Mouse (Mus musculus) cerebellum, adult 11-12 months (tissue): ENCODE measurements at regions not wholly inside any gene's neighbourhood (a gene's known extent, or its start where the extent isn't known, plus 50 kb on each side); places are given as distances from the start of the nearest gene placed in this dataset.

Source experiments
- DNase-seq: peaks from one replicate; pipeline ENCODE4 v3.0.0; 2022

GRCm38 (mm10) chr15:97458748-97459221 lies 211.7 kb upstream of the Amigo2 start:
- DNase-seq, result no peak

DNA sequence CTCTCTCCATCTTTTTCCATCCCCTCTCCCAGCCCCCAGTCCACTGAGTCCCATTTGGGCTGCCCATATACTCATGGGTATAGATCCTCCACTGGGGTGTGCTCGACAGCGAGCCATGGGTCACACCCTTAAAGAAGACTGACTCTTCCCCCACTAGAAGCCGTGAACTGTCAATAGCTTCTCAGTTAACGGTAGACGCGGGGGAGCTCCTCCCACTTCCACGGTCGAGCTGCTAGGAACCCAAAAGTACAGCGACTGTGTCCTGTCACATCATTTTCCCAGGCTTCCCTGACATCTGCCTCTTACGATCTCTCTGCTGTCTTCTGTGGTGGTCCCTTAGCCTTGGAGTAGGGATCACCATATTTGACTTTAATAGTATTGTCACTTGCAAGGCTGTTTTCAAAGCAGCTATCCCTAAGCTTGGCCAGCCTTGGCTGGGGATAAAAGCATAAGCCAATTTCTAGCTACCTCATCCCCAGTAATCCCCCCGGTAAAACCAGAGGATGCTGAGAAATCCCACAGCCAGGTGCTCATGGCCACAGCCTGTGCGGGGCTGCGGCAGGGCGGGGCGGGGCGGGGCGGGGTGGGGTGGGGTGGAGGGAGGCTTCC lies 211.2 kb upstream of the Amigo2 start:
- no peak for DNase-seq

- no peak for DNase-seq
These were observed 210.4 kb upstream of the Amigo2 start for GRCm38 (mm10) chr15:97457468-97457867.

DNA sequence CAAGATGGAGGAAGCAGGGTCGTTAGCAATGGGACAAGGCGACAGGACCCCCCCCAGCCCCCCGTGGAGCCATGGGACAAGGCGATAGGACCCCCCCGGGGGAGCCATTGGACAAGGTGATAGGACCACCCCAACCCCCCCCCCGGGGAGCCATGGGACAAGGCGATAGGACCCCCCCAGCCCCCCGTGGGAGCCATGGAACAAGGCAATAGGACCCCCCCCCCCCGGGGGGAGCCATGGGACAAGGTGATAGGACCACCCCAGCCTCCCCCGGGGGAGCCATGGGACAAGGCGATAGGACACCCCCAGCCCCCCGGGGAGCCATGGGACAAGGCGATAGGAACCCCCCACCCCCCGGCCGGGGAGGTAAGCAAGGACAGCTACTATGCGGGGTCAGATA lies 209.9 kb upstream of the Amigo2 start:
- DNase-seq, result no peak

DNA sequence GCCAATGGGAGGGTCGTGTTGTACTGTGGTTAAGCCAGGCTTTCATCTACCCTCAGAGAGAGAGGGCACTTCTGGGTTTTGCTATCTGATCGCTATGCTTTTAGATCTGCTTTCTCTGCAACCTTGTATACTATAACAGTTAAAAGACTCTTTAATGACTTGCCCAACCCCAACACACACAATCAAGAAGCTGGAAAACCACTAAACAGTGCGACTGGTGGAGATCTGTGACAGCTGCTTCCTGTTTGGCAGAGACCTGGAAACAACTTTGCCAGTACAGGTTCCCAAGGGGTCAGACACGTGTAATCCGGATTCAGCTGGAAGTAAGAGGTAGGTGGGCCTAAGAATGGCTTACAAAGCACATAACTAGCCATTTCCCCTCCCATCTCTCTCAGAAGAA lies 208.6 kb upstream of the Amigo2 start:
- no peak for DNase-seq

- DNase-seq, result no peak
These were observed 202.6 kb upstream of the Amigo2 start for GRCm38 (mm10) chr15:97449724-97450123.

- DNase-seq, result no peak
These were observed 201.9 kb upstream of the Amigo2 start for GRCm38 (mm10) chr15:97449001-97449400.

DNA sequence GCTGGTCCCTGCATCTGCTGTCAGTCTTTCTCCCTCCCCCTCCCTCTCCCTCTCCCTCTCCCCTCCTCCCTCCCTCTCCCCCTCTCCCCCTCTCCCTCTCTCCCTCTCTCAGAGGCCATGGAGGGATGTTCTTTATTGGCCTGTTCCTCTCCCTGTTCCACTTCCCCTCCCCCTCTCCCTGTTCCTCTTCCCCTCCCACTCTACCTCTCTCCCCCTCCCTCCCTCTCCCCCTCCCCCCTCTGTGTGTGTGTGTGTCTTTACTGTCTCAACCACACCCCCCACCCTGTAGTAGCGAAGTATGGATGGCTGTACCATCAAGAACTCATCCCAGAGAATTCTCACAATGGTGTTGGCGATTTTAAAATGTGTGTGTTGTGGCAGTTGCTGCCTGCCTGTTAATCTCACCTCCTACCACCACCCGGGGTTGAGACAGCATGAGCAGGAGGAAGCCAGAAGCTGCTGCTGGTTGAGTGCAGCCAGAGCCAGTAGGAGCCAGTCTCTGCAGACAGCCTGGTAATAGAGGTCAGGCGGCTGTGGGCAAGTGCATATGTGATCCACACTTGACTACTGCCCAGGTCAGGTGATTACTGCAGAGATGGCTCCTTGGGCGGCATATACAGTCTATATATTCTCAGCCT lies 201.3 kb upstream of the Amigo2 start:
- DNase-seq, result no peak

- DNase-seq, result no peak
These were observed 199.1 kb upstream of the Amigo2 start for GRCm38 (mm10) chr15:97446181-97446580.

DNA sequence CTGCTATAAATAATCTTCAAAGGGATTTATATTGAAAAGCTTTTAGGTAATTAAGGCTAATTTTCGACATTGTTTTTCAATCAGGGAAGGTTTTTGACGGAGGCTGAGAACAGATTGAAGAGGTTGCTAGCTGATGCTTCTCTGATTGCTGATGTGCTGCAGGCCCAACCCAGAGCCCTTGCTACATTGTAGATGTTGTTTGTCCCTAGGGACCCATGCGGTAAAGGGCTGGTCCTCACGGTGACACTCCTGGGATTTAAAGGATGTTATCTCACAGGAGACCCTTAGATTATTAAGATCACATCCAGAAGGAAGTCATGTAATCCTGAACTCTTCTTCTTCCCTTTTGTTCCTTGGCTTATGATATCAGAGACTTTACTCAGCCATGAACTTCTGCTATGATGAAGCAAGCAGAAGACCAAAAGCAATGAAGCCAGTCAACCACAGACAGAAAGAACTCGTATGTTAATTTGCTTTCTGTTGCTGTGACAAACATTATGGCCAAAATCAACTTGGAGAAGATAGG lies 191.2 kb upstream of the Amigo2 start:
- no peak for DNase-seq
